Mouse (Mus musculus): ENCODE data around the gene Map7d1.
"Not testable (repeated sequence)": the region's sequence is repeated elsewhere in the genome, so short reads cannot be mapped to it uniquely, and the experiment has no call there.

The Map7d1 gene

DNA sequence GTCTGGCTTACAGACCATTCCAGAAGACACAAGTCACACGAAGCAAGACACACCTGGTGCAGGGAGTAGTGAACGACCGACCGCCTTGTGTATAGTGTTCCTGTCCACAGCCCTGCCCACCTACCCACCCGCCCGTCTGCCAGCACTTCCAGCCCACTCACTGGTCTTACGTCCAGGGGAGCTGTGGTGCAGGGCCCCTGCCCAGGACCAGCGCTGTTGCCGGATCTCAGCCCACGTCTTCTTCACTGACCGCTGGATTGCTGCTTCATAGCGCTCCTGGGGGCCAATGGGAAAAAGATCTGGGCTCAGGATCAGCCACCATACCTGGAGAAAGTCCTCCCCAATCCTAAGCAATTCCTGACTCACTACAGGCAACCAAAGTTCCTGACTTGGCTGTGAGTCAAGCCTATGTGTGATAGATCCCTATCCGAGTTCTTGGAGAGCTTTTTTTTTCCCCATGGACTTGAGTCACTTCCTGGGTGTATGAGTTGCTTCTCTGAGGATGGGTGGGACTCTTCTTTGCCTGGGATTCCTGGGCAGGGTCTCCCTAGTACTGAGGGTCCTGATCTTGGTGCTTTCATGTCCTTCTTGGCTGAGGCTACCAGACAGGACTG, 16.2 kb downstream of the Map7d1 start:
- no peak for DNase-seq

- no peak for DNase-seq
Measured at GRCm38 (mm10) chr4:126237721-126238242, 18.4 kb downstream of the Map7d1 start.

GRCm38 (mm10) chr4:126236467-126237280, 19.5 kb downstream of the Map7d1 start:
- peak; percentile 63 to 77 for DNase-seq

DNA sequence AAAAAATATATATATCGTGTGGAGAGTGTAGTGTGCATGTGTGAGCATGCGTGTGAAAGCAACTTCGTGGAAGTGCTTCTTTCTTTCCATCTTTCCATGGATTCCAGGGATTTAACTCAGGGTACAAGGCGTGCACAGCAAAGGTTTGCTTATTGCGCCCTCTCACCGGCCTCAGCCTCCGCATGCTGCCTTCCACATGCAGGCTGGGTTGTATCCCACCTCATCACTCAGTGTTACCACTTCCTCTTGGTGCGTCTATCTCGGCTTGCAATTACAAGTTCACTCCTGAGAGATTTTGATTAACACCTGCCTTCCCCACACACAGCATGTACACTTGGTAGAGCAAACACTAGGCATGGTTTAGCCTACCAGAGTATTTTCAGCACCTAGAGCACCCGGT, 21.0 kb downstream of the Map7d1 start:
- no peak for DNase-seq

DNA sequence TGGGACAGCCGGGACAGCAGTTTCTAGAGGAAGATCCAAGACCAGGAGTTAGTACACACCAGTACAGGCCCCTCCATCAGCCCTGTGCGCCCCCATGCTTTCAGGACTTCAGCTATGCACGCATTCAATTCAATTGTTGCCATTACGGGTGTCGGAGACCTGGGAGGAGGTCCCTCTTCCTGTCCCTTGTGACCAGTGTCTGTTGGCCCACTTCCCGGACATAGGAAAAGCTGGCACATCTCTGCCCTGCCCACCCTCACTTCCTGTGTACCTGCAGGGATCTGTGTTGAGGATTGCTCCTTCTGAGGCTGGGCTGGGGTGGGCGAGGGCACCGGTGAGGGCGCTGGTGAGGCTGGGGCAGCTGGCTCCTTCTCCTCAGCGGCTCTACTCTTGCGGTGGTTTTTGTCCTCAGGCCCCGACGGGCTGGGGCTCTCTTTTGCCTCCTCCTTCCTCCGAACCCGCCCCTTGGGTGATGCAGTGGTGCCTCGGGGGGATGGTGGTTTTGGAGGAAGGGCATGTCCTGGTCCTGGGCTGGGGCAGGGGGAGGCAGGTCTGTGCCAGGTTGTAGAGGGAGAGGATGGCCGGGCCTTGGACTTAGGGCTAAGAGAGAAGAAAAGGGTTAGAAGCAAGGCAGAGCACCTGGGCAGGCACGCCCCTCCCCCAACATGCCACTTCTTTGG, 21.5 kb downstream of the Map7d1 start:
- peak in 1 of 2 experiments; percentile 35 for DNase-seq

DNA sequence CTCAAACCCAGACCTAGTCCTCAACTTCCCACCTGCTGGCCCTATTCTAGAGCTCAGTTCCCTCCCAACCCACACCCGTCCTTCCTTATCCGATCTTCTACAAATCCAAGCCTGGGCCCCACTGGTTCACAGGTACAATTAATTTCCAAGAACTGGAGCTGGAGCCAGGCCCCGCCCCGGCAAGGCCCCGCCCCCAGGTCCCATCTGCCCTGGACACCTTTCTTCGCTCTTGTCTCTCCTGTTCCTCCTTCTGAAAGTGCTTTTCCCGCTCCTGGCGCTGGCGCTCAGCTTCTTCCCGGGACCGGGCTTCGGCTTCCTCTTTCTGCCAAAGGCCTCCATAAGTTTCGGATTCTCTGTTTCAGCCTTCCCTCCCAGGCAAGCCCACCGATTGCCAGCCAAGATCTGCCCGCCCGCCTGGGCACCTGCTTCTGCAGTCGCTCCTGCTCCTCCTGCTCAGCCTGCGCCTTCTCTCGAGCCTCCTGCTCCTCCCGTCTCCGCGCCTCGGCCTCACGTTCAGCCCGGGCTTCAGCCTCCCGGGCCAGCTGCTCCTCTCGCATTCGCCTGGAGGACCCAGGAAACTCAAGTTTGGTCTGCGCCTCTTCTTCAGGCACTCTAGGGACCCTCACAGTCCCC, 22.4 kb downstream of the Map7d1 start:
- DNase-seq: no peak

GRCm38 (mm10) chr4:126229900-126230299, 26.2 kb downstream of the Map7d1 start:
- DNase-seq: no peak

DNA sequence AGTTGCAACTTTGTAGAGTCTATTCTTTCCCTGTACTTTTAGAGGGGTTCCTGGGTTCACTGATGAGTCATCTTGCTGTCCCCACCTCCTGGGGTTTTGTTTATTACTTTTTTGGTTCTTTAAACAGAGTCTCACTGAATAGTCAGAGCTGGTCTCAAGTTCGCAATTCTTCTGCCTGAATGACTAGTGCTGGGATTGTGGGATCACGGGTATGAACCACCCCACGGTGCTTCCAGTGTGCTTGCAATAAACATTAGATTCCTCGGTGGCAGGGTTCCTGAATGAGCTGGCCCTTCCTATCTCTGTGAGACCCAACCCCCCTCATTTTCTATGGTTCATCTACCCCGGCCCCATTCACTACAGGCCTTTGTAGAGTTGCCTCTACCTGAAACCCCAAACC, 28.0 kb downstream of the Map7d1 start:
- no peak for DNase-seq

DNA sequence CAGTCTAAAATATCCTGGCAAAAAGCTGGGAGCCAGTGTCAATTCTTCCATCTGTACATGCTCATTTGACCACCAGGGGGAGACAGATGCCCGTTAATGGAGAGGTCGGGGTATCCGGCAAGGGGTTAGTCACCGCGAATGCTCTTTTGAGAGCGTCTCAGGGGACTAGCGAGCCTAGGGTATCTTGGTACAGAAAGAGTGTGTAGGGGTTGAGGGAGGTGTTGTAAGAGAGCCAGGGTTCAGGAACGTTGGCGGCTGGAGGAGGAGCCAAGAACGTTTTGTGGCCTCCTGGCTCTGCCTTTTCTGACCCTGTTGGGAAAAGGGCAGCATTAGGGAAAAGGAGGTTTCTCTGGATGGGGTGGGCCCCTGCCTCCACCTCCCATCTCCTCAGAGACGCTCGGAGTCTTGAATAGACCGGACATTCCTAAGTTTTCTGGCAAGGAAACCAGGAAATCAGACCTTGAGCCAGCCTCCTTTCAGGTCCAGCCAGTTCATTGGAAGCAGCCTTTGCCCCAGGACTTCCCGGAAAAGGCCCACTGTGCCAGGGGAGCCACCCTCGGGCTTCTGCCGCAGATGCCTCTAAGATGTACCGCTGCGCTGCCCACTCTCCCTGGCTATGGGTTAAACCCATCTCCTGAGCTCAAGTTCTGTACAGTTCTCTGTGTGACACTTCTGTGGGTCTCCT, 28.9 kb downstream of the Map7d1 start:
- DNase-seq: peak; percentile 93 to 94

DNA sequence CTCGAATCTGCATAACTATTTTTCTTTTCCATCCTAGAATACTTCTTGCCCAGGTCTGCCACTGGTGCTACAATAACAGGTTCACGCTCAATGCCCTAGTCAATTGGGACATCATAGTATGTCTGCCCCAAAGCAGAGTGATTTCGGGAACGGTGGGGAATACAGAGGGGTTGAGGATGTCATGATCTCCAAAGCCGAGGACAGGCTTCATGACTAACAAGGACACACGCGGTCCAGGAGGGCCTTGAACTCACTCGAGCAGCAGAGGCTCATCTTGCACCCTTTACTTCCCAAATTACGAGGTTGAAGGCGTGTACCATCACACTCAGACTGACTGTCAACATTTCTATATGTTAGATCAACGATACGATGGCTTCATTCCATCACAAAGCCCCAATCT, 29.5 kb downstream of the Map7d1 start:
- DNase-seq: no peak

DNA sequence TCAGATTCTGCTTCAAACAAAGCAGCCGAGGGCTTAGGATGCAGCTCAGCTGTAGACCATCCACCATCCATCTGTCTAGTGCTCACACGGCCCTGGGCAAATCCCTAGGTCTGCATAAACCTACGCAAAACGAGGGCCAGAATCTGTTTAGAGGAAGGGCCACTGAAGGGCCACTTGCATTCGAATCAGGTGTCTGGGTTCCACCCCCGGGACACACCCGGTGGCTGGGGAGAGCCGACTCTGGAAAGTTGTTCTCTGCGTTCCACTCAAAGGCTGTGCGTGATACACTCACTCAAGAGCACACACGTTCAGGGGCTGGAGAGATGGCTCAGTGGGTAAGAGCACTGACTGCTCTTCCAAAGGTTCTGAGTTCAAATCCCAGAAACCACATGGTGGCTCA, 33.5 kb downstream of the Map7d1 start:
- DNase-seq: no peak

- DNase-seq: no peak
Measured at GRCm38 (mm10) chr4:126220045-126220444, 36.1 kb downstream of the Map7d1 start.

- not testable (repeated sequence) for DNase-seq
Measured at GRCm38 (mm10) chr4:126219540-126219939, 36.6 kb downstream of the Map7d1 start.

DNA sequence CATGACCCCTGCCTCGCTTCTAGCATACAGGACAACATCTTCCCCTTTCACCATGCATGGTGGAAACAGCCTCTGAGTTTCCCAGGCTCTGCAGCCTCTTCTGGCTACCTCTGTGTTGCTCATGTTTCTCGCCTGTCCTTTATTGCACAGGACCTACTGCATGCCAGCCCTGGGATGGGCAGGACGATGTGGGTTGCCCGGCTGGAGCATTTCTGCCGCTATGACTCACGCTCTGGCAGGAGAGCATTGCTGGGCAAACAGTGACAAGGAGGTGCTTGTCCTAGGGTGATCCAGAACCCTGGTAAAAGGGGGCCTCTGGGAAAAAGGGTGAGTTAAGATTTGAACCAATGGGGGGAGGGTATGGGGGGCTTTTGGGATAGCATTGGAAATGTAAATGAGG, 38.4 kb downstream of the Map7d1 start:
- DNase-seq: no peak

GRCm38 (mm10) chr4:126207081-126207480, 49.1 kb downstream of the Map7d1 start:
- DNase-seq: no peak

GRCm38 (mm10) chr4:126205386-126205785, 50.8 kb downstream of the Map7d1 start:
- no peak for DNase-seq

- no peak for DNase-seq
Measured at GRCm38 (mm10) chr4:126204661-126205230, 51.4 kb downstream of the Map7d1 start.

- DNase-seq: no peak
Measured at GRCm38 (mm10) chr4:126204016-126204415, 52.1 kb downstream of the Map7d1 start.

DNA sequence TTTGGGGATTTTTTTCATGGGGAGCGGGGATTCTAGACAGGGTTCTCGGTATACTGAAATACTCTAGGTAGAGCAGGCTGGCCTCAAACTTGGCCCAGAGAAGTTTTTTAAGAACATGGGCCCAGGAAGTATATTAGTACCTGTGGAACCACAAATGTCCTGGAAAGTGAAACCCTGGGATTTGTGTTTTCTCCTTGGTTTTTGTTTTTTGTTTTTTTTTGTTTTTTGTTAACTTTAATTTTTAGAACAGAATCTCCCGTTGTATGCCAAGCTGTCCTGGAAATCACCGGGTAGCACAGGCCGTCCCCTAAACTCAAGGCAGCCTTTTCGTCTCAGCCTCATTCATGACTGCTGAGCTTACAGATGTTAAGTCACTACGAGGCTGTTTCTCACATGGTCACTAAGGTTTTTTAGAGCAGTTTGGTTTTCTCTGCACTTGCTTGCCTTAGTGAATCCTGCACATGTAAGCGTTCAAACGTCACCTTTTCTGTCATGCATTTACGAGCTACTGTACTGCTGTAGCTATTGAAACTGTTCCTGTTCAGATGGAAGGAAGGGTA, 52.7 kb downstream of the Map7d1 start:
- DNase-seq: peak in 1 of 2 experiments; percentile 25

- DNase-seq: peak; percentile 99 to 100
Measured at GRCm38 (mm10) chr4:126202303-126203181, 53.6 kb downstream of the Map7d1 start, which contains the start of gene Thrap3. TSS of gene Thrap3 (minus strand) at chr4:126202760.
